Mouse (Mus musculus) megakaryocyte-erythroid progenitor cell, adult 5-6 weeks (primary cell): ENCODE data around the gene 9130019O22Rik. TPM values are rescaled to one million over a fixed set of nuclear protein-coding genes. Genes with fewer than 3 reads are reported as not detected.
"Not testable (repeated sequence)": the region's sequence is repeated elsewhere in the genome, so short reads cannot be mapped to it uniquely, and the experiment has no call there.

Experiments
- ATAC-seq: replicated peaks from 2 replicates; pipeline ENCODE4 v1.8.0; 2016; ENCODE audit warnings: mild to moderate bottlenecking, inconsistent platforms; ENCODE audit not compliant: severe bottlenecking, poor library complexity, low FRiP score, low TSS enrichment
- total RNA-seq, 2 experiments: library from RNA; stranded (forward) in 1 of 2; stranded (reverse) in 1 of 2; fragments of 200-1000, 215-1000 nt in 1 of 2; fragments of >200 nt in 1 of 2; fragmentation: Nextera tagmentation in 1 of 2; gene quantifications; 2 replicates each; pipeline ENCODE4 v1.2.3; 2014 to 2017

9130019O22Rik gene
- total RNA-seq (2014; fragmentation: Nextera tagmentation) (2.3 and 4.0 TPM in 2 replicates), total RNA-seq (2017) (3.6 and 4.8 TPM in 2 replicates)

GRCm38 (mm10) chr7:127386641-127387392, at the start of gene 9130019O22Rik:
TSS of gene 9130019O22Rik (minus strand) at chr7:127387166.
- ATAC-seq = peak; percentile 83

GRCm38 (mm10) chr7:127435206-127435605, 48.2 kb upstream of the 9130019O22Rik start:
- ATAC-seq = no peak

- no peak for ATAC-seq
Measured at GRCm38 (mm10) chr7:127426354-127426753, 39.4 kb upstream of the 9130019O22Rik start.

GRCm38 (mm10) chr7:127425911-127426310, 38.9 kb upstream of the 9130019O22Rik start:
- no peak for ATAC-seq

GRCm38 (mm10) chr7:127425291-127425690, 38.3 kb upstream of the 9130019O22Rik start:
- ATAC-seq = no peak

GRCm38 (mm10) chr7:127422247-127422646, 35.3 kb upstream of the 9130019O22Rik start:
- ATAC-seq = peak; percentile 58

GRCm38 (mm10) chr7:127421388-127422191, 34.6 kb upstream of the 9130019O22Rik start, which contains the start of gene Zfp688:
TSS of gene Zfp688 (minus strand) at chr7:127422068.
- peak; percentile 95 for ATAC-seq

GRCm38 (mm10) chr7:127411418-127411817, 24.5 kb upstream of the 9130019O22Rik start:
- ATAC-seq = peak; percentile 55; the same call in 1 of the 2 replicates

- ATAC-seq = peak; percentile 83
Measured at GRCm38 (mm10) chr7:127406002-127406987, 19.3 kb upstream of the 9130019O22Rik start, which contains the start of gene Zfp764. TSS of gene Zfp764 (minus strand) at chr7:127406822.

GRCm38 (mm10) chr7:127404101-127404500, 17.1 kb upstream of the 9130019O22Rik start:
- not testable (repeated sequence) for ATAC-seq

- peak; percentile 58; the same call in 1 of the 2 replicates for ATAC-seq
Measured at GRCm38 (mm10) chr7:127402980-127403379, 16.0 kb upstream of the 9130019O22Rik start.

- ATAC-seq = no peak
Measured at GRCm38 (mm10) chr7:127400355-127400754, 13.4 kb upstream of the 9130019O22Rik start.

- no peak for ATAC-seq
Measured at GRCm38 (mm10) chr7:127393944-127394333, 7.0 kb upstream of the 9130019O22Rik start.

GRCm38 (mm10) chr7:127393157-127393943, 6.4 kb upstream of the 9130019O22Rik start, which contains the start of gene E430018J23Rik:
TSS of gene E430018J23Rik (minus strand) at chr7:127393629.
- peak; percentile 92 for ATAC-seq

GRCm38 (mm10) chr7:127392251-127392824, 5.4 kb upstream of the 9130019O22Rik start:
- no peak for ATAC-seq

GRCm38 (mm10) chr7:127391538-127391937, 4.6 kb upstream of the 9130019O22Rik start:
- ATAC-seq = no peak

- no peak for ATAC-seq
Measured at GRCm38 (mm10) chr7:127390306-127390705, 3.3 kb upstream of the 9130019O22Rik start.

GRCm38 (mm10) chr7:127388201-127388600, 1.2 kb upstream of the 9130019O22Rik start:
- not testable (repeated sequence) for ATAC-seq
